Mouse (Mus musculus) retina, adult 2 months (tissue): ENCODE results near the gene Gns.

Experiments used
- DNase-seq: peaks from one replicate; pipeline ENCODE4 v3.0.0-alpha.2; 2012; ENCODE audit warnings: low read depth, low spot score

Gene Gns

GRCm38 (mm10) chr10:121403104-121403503, 38.2 kb downstream of the Gns start:
- DNase-seq: no peak

GRCm38 (mm10) chr10:121403946-121404345, 39.1 kb downstream of the Gns start:
- DNase-seq: no peak

- DNase-seq: peak; percentile 34
These were observed 44.8 kb downstream of the Gns start for GRCm38 (mm10) chr10:121409717-121410116.

GRCm38 (mm10) chr10:121411721-121412455, 47.0 kb downstream of the Gns start:
- DNase-seq: no peak

- no peak for DNase-seq
These were observed 47.9 kb downstream of the Gns start for GRCm38 (mm10) chr10:121412824-121413223.

- DNase-seq: no peak
These were observed 49.2 kb downstream of the Gns start for GRCm38 (mm10) chr10:121414127-121414526.

GRCm38 (mm10) chr10:121418835-121419234, 53.9 kb downstream of the Gns start:
- DNase-seq: no peak

- DNase-seq: no peak
These were observed 55.0 kb downstream of the Gns start for GRCm38 (mm10) chr10:121419640-121420470.

GRCm38 (mm10) chr10:121421023-121421422, 56.1 kb downstream of the Gns start:
- no peak for DNase-seq

- no peak for DNase-seq
These were observed 56.9 kb downstream of the Gns start for GRCm38 (mm10) chr10:121421657-121422290.

GRCm38 (mm10) chr10:121422294-121422693, 57.4 kb downstream of the Gns start:
- DNase-seq: no peak

- DNase-seq: no peak
These were observed 58.9 kb downstream of the Gns start for GRCm38 (mm10) chr10:121423541-121424349.

GRCm38 (mm10) chr10:121424455-121424854, 59.6 kb downstream of the Gns start:
- no peak for DNase-seq

- no peak for DNase-seq
These were observed 60.2 kb downstream of the Gns start for GRCm38 (mm10) chr10:121425079-121425478.

- DNase-seq: no peak
These were observed 60.7 kb downstream of the Gns start for GRCm38 (mm10) chr10:121425506-121426025.

GRCm38 (mm10) chr10:121426458-121427070, 61.7 kb downstream of the Gns start:
- DNase-seq: no peak

GRCm38 (mm10) chr10:121427136-121427535, 62.2 kb downstream of the Gns start:
- no peak for DNase-seq

GRCm38 (mm10) chr10:121428011-121428711, 63.3 kb downstream of the Gns start:
- DNase-seq: no peak

GRCm38 (mm10) chr10:121429089-121429488, 64.2 kb downstream of the Gns start:
- DNase-seq: no peak

- DNase-seq: no peak
These were observed 64.7 kb downstream of the Gns start for GRCm38 (mm10) chr10:121429581-121429980.
